Mouse (Mus musculus) cortical plate, adult 2 months (tissue): ENCODE measurements around the gene Podn.

Experiments
- CTCF ChIP-seq: fragments of 200-500 bp; IDR thresholded peaks from 2 replicates; pipeline ENCODE4 v1.5.1; 2011; ENCODE audit warnings: mild to moderate bottlenecking, control low read depth, low read length; ENCODE audit not compliant: insufficient read depth; ENCODE audit errors: extremely low read depth
- POLR2A ChIP-seq: fragments of 200-500 bp; IDR thresholded peaks from 2 replicates; pipeline ENCODE4 v1.6.1; 2011; ENCODE audit warnings: mild to moderate bottlenecking, low read length, control low read depth; ENCODE audit not compliant: insufficient read depth; ENCODE audit errors: extremely low read depth

GRCm38 (mm10) chr4:108015067-108015765 lies 81.0 kb downstream of the Podn start:
- TF ChIP-seq CTCF (0 out of 2 replicates have a peak, but pooled peaks have one; percentile 5), POLR2A (no peak)
